Mouse (Mus musculus) cerebellum, adult 9-10 months (tissue): Measurements from ENCODE around the gene Polk.

Experiments used
- DNase-seq: peaks from one replicate; pipeline ENCODE4 v3.0.0; 2022

Gene Polk

DNA sequence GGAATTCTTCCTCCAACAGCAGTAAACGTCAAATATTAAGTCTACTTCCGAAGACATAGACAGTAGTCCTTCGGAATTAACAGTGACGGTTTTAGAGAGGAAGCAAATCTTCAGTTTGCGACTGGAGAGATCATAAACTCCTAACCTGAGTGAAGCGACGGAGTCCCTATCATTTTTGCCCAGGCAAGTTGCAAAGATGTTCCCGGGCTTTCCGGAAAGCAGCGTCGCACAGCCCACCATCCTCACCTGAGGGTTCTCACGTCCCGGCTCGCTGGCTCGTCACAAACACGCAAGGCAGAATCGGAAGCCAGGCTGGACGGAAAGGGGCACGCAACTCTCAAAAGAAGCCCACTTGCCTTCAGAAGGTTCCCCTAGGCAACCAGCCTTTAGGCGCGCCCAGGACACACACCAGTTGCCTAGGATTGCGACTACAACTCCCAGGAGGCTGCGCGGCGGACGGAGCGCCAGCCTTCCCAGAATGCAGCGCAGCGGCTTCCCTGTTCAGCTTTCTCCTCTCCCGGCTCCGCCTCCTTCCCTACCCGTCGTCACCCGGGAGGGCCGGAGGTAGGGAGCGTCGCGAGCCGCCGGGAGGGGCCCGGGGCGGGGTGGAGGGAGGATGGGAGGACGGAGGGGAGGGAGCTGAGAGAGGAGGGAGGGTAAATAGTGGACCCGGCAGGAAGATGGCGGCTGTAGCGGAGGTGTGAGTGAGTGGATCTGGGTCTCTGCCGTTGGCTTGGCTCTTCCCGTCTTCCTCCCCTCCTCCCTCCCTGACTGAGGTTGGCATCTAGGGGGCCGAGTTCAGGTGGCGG lies at the start of gene Polk, which contains the start of gene Col4a3bp:
Gene Polk (minus strand): TSS at position 499 of the 809 bp plus-strand sequence.
Gene Col4a3bp (plus strand): TSS at position 538 of the 809 bp plus-strand sequence.
- DNase-seq = peak; percentile 97

DNA sequence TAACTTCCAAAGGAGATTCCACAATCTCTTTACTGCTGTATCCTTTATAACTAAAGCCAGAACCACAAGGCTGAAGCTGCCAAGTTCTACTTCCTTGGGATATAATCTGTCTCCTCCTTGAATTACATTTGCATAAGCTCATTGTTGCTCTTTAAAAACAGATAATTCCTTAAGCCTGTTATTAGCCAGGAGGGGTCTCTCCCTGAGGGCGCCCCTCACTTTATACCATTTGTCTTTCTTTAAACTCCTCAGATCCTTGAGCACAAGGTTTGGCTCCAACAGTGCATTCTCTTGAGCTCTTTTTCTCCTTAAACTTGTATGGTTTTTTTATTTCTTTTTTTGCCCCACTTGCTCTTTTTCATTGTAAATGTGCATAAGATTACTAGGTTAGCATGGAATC lies 46.3 kb upstream of the Polk start:
- DNase-seq = no peak

- DNase-seq = no peak
These were observed 44.2 kb upstream of the Polk start for GRCm38 (mm10) chr13:96586540-96586939.

GRCm38 (mm10) chr13:96584201-96584600 lies 41.8 kb upstream of the Polk start:
- DNase-seq = no peak

DNA sequence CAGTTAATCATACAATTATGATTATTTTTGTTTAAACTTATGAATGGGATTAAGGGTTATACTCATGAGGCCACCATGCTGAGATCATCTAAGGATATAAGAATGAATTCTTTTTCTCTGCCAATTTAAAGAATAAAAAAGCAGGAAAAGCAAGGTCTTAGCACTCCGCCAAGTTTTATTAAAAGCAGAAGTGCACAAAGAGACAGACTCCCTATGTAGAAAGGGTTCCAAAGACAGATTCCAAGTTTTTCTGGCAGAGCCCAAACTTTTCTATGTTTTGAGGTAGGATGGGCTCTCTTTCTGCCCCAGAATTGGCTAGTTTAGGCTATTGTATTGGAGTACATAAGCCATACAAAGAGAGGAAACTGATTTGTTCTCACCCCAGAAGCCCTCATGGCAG lies 37.6 kb upstream of the Polk start:
- no peak for DNase-seq

DNA sequence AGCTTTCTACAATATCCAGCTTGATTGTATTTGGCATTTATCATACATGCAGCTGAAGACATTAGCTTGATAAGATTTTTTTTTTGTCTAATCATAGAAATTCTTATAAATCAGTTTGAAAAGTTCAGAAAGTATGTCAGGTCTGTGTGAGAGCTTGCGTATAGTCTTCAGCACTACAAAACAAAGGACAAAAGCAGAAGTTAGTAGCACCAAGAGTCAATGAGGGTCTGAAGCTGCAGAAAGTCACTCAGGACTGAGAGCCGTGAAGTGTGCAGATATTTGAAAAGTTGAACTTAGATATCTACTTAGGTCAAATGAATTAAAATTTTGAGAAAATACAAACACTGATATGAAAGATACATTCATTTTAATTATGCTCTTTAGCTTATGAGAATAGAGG lies 36.7 kb upstream of the Polk start:
- DNase-seq = no peak

- no peak for DNase-seq
These were observed 31.8 kb upstream of the Polk start for GRCm38 (mm10) chr13:96574170-96574569.

GRCm38 (mm10) chr13:96571016-96571361 lies 28.6 kb upstream of the Polk start:
- no peak for DNase-seq

GRCm38 (mm10) chr13:96570313-96571015 lies 28.1 kb upstream of the Polk start:
- DNase-seq = no peak

GRCm38 (mm10) chr13:96567977-96568376 lies 25.6 kb upstream of the Polk start:
- no peak for DNase-seq

DNA sequence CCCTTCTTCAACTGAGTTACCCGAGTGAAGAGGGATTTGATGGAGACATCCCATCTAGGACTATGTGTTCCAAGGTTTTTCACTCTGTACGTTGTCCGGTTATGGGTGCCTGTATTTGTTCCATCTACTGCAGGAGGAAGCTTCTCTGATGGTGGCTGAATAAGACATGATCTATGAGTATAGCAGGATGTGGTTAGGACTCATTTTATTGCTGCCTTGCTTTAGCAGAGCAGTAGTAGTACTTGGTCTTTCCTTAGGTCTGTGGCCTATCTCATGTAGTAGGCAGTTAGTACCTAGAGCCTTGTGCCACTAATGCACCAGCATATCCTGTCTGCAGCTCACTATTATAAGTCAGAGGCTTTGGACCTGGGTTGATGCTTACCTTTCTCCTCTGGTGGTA lies 12.7 kb upstream of the Polk start:
- no peak for DNase-seq

- no peak for DNase-seq
These were observed 5.6 kb upstream of the Polk start for GRCm38 (mm10) chr13:96547941-96548340.

GRCm38 (mm10) chr13:96547250-96547649 lies 4.9 kb upstream of the Polk start:
- no peak for DNase-seq

DNA sequence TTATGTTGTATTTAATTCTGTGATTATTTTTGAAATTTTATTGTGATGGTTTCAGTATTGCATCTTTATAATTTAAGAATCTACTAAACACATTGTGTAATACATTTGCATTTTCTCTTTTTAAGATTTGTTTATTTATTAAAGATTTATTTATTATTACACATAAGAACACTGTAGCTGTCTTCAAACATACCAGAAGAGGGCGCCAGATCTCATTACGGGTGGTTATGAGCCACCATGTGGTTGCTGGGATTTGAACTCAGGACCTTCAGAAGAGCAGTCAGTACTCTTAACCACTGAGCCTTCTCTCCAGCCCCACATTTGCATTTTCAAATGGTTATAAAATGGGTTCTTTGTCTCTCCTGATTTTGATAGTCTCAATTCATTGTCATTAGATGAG lies 2.1 kb upstream of the Polk start:
- no peak for DNase-seq

DNA sequence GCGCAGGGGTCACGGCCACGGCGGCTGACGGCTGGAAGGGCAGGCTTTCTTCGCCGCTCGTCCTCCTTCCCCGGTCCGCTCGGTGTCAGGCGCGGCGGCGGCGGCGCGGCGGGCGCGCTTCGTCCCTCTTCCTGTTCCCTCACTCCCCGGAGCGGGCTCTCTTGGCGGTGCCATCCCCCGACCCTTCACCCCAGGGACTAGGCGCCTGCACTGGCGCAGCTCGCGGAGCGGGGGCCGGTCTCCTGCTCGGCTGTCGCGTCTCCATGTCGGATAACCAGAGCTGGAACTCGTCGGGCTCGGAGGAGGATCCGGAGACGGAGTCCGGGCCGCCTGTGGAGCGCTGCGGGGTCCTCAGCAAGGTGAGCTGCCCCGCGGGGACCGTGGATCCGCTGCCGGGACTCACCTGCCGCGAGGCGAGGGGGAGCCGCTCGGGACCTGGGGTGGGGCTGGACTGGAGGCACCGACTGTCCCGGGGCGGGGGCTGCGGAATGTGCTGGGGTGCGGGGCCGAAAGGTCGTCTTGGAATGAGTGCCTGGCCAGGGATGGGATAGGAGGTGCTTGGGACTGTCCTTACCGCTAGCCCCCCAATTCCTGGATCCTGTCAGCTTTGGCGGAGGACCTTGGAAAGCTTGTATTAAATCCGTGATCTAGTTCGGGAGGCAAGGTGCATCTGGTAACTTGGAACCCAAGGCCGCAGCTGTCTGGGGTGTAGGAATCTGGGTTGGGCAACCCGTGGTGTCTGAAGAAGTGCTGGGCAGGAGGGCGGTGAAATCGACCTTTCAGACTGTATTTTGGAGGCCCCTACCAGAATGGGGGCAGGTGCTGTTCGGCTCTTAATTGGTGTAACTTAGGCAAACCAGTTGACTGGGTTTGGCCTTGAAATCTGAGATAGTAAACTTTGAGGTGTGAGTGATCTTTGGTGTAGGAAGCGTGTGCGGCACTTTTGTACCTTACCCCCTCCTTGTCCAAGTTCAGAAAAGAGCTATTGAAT lies 817 bp upstream of the Polk start:
- DNase-seq = no peak

DNA sequence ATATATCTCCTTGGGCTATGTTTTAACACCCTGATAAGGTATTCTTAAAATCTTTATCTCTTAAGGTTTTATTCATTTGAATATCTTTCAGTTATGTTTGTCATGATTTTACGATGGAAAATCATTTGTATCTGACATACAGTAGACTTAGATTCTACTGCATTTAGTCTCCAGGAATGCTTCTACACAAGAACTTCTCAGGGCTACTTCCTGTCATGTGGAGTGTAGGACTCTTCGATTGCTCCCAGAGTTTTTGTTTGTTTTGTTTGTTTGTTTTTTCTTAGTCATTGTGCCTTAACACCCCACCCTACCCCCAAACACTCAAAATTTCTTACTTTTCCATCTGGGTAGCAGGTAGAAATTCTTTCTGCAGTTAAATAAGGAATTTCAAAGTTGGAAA lies 998 bp downstream of the Polk start:
- DNase-seq = no peak

DNA sequence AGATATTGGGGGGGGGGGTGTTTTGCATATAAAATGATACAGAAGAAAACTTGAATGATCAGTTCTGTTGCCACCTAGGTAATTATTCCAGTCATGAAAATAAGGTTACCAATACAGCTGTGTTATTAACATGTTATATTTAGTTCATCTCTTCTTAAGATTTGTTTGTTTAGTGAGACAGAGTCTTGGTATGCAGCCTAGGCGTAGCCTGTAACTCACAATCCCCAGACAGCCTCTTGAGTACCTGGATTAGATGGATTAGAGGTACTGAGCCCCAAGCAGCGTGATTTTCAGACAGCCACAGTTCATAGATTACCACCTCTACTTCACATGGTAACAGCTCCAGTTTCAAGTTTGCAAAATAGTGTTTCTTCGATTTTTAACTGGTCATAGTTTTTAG lies 4.3 kb downstream of the Polk start:
- no peak for DNase-seq

GRCm38 (mm10) chr13:96536821-96537572 lies 5.4 kb downstream of the Polk start:
- DNase-seq = no peak

DNA sequence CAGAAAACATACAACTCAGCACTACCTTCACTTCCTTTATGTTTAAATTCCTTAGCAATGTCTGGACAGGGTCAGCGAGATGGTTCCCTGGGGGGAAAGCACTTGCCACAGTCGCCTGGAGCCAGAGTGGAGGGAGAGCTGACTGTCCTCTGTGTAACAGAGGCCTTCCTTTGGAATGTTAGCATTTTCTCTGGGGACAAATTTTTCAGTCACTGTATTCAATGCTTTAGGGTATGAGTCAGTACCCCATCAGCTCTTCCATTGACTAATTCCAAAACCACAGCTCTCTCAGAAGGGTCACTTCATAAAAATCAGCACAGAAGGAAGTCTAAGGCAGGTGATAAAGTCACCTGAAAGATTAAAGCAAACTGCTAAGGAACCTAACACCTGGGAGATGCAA lies 8.6 kb downstream of the Polk start:
- DNase-seq = no peak

- no peak for DNase-seq
These were observed 10.2 kb downstream of the Polk start for GRCm38 (mm10) chr13:96532176-96532575.

DNA sequence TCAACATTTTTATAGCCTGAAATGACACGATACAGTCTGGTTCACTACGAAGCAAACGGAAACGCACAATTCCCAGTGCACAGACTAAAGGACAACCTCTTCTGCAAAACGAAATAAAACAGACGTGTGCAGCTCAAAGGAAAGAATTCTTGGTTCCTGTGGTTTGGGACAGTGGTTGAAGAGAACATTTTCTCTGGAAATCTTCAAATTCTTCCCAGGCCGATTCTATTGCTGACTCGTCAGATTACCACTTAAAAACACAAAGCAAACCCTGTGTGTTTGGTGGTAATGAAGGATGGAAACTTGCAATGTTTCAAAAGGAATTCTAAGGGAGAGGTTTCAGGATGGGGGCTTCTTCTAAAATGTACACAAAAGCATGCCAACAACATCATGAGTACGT lies 12.3 kb downstream of the Polk start:
- no peak for DNase-seq

GRCm38 (mm10) chr13:96529542-96529941 lies 12.8 kb downstream of the Polk start:
- no peak for DNase-seq
